Mouse (Mus musculus) MN1 (cell line): ENCODE results near the gene Col6a6.
"Not testable (repeated sequence)": the region's sequence is repeated elsewhere in the genome, so short reads cannot be mapped to it uniquely, and the experiment has no call there.

Source experiments
- DNase-seq: peaks from one replicate; pipeline ENCODE4 v3.0.0-alpha.2; 2016; ENCODE audit warnings: low spot score

Col6a6 gene

GRCm38 (mm10) chr9:105665269-105665668 is 162.7 kb downstream of the Col6a6 start:
- no peak for DNase-seq

DNA sequence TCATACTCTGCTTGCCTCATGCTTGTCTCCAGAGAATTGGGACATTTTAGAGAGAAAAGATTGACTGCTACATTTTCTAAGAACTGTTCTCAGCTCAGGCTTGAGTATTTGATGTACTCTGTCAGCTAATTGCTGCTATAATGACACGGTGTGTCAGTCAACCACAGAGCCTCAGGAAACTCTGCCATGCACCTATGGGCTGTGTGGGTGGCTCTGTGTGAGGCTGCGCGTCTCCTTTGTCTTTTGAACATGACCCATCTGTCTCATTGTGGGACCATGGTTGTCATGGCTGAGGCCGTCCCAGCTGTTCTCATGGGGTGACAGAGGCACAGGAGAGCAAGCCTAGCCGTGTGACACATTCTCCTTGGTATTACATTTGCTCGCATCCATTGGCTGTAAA is 168.1 kb downstream of the Col6a6 start:
- no peak for DNase-seq

- DNase-seq: no peak
Measured at GRCm38 (mm10) chr9:105658216-105658615, 169.7 kb downstream of the Col6a6 start.

GRCm38 (mm10) chr9:105656189-105656588 is 171.8 kb downstream of the Col6a6 start:
- no peak for DNase-seq

- peak; percentile 93 for DNase-seq
Measured at GRCm38 (mm10) chr9:105642460-105643371, 185.2 kb downstream of the Col6a6 start, which contains the start of gene Pik3r4. TSS of gene Pik3r4 (plus strand) at chr9:105642978.

GRCm38 (mm10) chr9:105641377-105641776 is 186.6 kb downstream of the Col6a6 start:
- not testable (repeated sequence) for DNase-seq
